Mouse (Mus musculus): ENCODE results near the gene Trf. TPM values are rescaled to one million over a fixed set of nuclear protein-coding genes. Genes with fewer than 3 reads are reported as not detected.

Trf gene
- total and polyA plus RNA-seq, 3 experiments = not detected

- H3K79me2 ChIP-seq (replicated peaks; ENCODE audit: control insufficient read depth, extremely low read depth, insufficient read depth, poor library complexity, severe bottlenecking) = no peaks in the 10 kb centered on the region
- no peak overlapping the region for H3K4me3 ChIP-seq (replicated peaks in 1 of 3; ENCODE audit: low read depth in 2 of 3, low read length in 2 of 3, poor library complexity in 1 of 3)
- DNase-seq (ENCODE audit: extremely low read depth) = no peak
- no peaks in the 10 kb centered on the region; a peak in 1 of 4 replicates for H3K4me1 ChIP-seq (ENCODE audit: control insufficient read depth in 1 of 2, insufficient read depth in 2 of 2)
- TF ChIP-seq ETS1 (conservative IDR thresholded peaks at IDR 0.05; ENCODE audit: low read depth, low read length) (no peak), HCFC1 (IDR thresholded peaks at IDR 0.05; ENCODE audit: low read depth, low read length) (no peak), RAD21 (IDR thresholded peaks at IDR 0.05; ENCODE audit: low read depth, low read length) (no peak), ZNF384 (IDR thresholded peaks at IDR 0.05; ENCODE audit: low read depth, low read length) (no peak), GABPA (IDR thresholded peaks at IDR 0.05; ENCODE audit: insufficient replicate concordance, low read depth, low read length) (no peak), E2F4 (IDR thresholded peaks at IDR 0.05; ENCODE audit: insufficient replicate concordance, low read depth, low read length) (no peak), KAT2A (IDR thresholded peaks at IDR 0.05; ENCODE audit: insufficient replicate concordance, low read length) (no peak), SMC3 (IDR thresholded peaks at IDR 0.05; ENCODE audit: low read depth, low read length) (no peak), CTCF (conservative IDR thresholded peaks at IDR 0.05 in 1 of 2, IDR thresholded peaks at IDR 0.05 in 1 of 2; ENCODE audit: low read depth in 2 of 2, low read length in 2 of 2) (no peak), NRF1 (IDR thresholded peaks at IDR 0.05; ENCODE audit: low read depth, low read length) (no peak), MYC (IDR thresholded peaks at IDR 0.05; ENCODE audit: low read depth, low read length) (no peak), ZC3H11A (IDR thresholded peaks at IDR 0.05; ENCODE audit: low read depth, low read length) (no peak), SIN3A (IDR thresholded peaks at IDR 0.05; ENCODE audit: low read length) (no peak), MAFK (IDR thresholded peaks at IDR 0.05; ENCODE audit: insufficient replicate concordance, low read length) (no peak)
- H3K27me3 ChIP-seq (replicated peaks) = peaks cover 4% of the 10 kb centered on the region
- in situ Hi-C loops (cut with MboI; ENCODE audit: low pct_ligation_motif_present, low pct_unique_long_range_greater_than_20kb, low sequenced_read_pairs) (no loop called here), dilution Hi-C loops (cut with MboI; ENCODE audit: extremely low pct_ligation_motif_present, extremely low pct_unique_long_range_greater_than_20kb, low sequenced_read_pairs) (no loop called here)
- no peak overlapping the region for H3K27ac ChIP-seq (ENCODE audit: insufficient read depth, low read depth)
- H3K36me3 ChIP-seq (replicated peaks in 1 of 2; ENCODE audit: control insufficient read depth in 1 of 2, insufficient read depth in 1 of 2, low read length in 1 of 2) = no peaks in the 10 kb centered on the region
- H3K9ac ChIP-seq (ENCODE audit: insufficient read depth, low read depth) = no peak overlapping the region
- no peak overlapping the region for H3K4me2 ChIP-seq (ENCODE audit: insufficient read depth, low read depth, poor library complexity, severe bottlenecking)
- no peaks in the 10 kb centered on the region for H3K9me3 ChIP-seq (replicated peaks; ENCODE audit: low read length)
These were observed 4.4 kb upstream of the Trf start for GRCm38 (mm10) chr9:103234565-103235165.

DNA sequence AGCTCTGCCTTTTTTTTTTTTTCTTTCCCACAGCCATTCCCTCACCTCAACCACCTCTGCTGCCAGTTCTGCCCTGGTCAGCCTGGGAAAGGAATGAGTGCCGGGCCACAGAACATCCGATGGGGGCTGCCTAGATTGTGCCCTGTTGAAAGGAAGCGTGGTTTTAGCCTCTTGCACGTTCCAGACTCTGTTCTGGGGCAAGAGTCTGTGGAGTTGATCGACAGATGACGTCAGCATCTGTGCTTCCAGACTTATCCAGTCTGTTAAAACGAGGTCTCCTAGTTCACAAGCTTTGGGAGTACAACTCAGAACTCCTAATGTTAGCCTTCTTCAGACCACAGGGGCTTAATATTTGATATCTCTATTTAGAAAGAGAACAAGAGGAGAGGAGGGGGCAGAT is 3.8 kb upstream of the Trf start:
- Histone ChIP-seq H3K27me3 (replicated peaks) (peaks cover 7% of the 10 kb centered on the region), H3K4me2 (ENCODE audit: insufficient read depth, low read depth, poor library complexity, severe bottlenecking) (no peak overlapping the region), H3K9me3 (replicated peaks; ENCODE audit: low read length) (no peaks in the 10 kb centered on the region), H3K27ac (ENCODE audit: insufficient read depth, low read depth) (no peak overlapping the region), H3K4me3 (replicated peaks in 1 of 3; ENCODE audit: low read depth in 2 of 3, low read length in 2 of 3, poor library complexity in 1 of 3) (no peak overlapping the region), H3K4me1 (ENCODE audit: control insufficient read depth in 1 of 2, insufficient read depth in 2 of 2) (no peaks in the 10 kb centered on the region; a peak in 1 of 4 replicates), H3K79me2 (replicated peaks; ENCODE audit: control insufficient read depth, extremely low read depth, insufficient read depth, poor library complexity, severe bottlenecking) (no peaks in the 10 kb centered on the region), H3K9ac (ENCODE audit: insufficient read depth, low read depth) (no peak overlapping the region), H3K36me3 (replicated peaks in 1 of 2; ENCODE audit: control insufficient read depth in 1 of 2, insufficient read depth in 1 of 2, low read length in 1 of 2) (no peaks in the 10 kb centered on the region)
- dilution Hi-C loops (cut with MboI; ENCODE audit: extremely low pct_ligation_motif_present, extremely low pct_unique_long_range_greater_than_20kb, low sequenced_read_pairs) = no loop called here
- no peak for DNase-seq (ENCODE audit: extremely low read depth)
- TF ChIP-seq PAX5 (IDR thresholded peaks at IDR 0.05; ENCODE audit: low read length) = no peak
- no peak for TF ChIP-seq RAD21 (IDR thresholded peaks at IDR 0.05; ENCODE audit: low read depth, low read length)
- no peak for TF ChIP-seq CTCF (conservative IDR thresholded peaks at IDR 0.05 in 1 of 2, IDR thresholded peaks at IDR 0.05 in 1 of 2; ENCODE audit: low read depth in 2 of 2, low read length in 2 of 2)
- no peak for TF ChIP-seq POLR2A (IDR thresholded peaks at IDR 0.05; ENCODE audit: low read depth, low read length)
- no peak for TF ChIP-seq JUND (conservative IDR thresholded peaks at IDR 0.05; ENCODE audit: low read depth, low read length)
- TF ChIP-seq RCOR1 (conservative IDR thresholded peaks at IDR 0.05; ENCODE audit: low read depth, low read length) = no peak
- TF ChIP-seq MAX (IDR thresholded peaks at IDR 0.05; ENCODE audit: low read length) = no peak
- in situ Hi-C loops (cut with MboI; ENCODE audit: low pct_ligation_motif_present, low pct_unique_long_range_greater_than_20kb, low sequenced_read_pairs) = no loop called here

Measured in CH12.LX (cell line).